ENCODE assay signal across 9 mouse cellular contexts in the genomic region with DNA sequence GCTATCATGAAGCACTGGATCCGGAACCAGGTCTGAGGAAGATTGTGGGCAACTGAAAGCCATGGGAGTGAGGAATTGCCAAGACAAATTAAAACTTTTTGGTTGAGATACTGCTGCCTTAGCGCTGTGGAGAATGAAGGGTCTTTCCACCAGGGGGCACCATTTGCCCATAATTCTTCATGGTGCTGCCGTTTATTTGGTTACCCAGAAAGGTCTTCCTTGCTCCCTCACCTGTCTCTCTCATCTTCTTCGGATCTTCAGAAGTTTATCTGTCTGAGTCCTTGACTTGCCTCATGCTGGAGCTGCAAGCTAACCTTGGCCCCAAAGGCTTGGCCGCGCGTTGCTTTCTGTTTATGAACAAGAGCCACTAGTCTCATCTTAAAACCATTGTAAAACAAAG. TPM values are rescaled to one million over a fixed set of nuclear protein-coding genes. Genes with fewer than 3 reads are reported as not detected.
DNase-seq lines count a peak whose midpoint lies in the region; ATAC-seq and TF ChIP-seq lines count a peak whose summit lies in the region.
"Had no signal": no experiment of that assay in that cellular context is flagged by ENCODE, and none has a peak within 500 bp of the region (broad histone marks: within the 10 kb centered on the region; RNA-seq: fewer than 3 reads in every experiment).

No protein-coding gene starts in this region.

- no peaks in the 10 kb centered on the region for H3K36me3 ChIP-seq in ES-E14 (ENCODE audit: control insufficient read depth, insufficient read depth, low read length, poor library complexity, severe bottlenecking)
- H3K36me3 ChIP-seq in neural tube, embryonic 11.5 days (ENCODE audit: control insufficient read depth, insufficient read depth, low read length), result no peaks in the 10 kb centered on the region

- peak; percentile 32; the same call in 1 of the 2 replicates for ATAC-seq in neural tube, embryonic 11.5 days (ENCODE audit: insufficient read depth, low FRiP score, low TSS enrichment)

- no peak overlapping the region for H3K4me2 ChIP-seq in neural tube, embryonic 11.5 days (ENCODE audit: low read depth)

- no peaks in the 10 kb centered on the region for H3K27me3 ChIP-seq in neural tube, embryonic 11.5 days (ENCODE audit: control insufficient read depth, insufficient read depth, low read length)

- in situ Hi-C loops in ES-E14 (cut with MboI; ENCODE audit: low sequenced_read_pairs in 2 of 2, unreplicated experiment in 2 of 2), result no loop called here

- no peaks in the 10 kb centered on the region for H3K4me1 ChIP-seq in ES-E14 (ENCODE audit: control insufficient read depth in 2 of 2, insufficient read depth in 2 of 2, low read length in 2 of 2, poor library complexity in 1 of 2)
- no peaks in the 10 kb centered on the region for H3K4me1 ChIP-seq in neural tube, embryonic 11.5 days (ENCODE audit: control insufficient read depth, insufficient read depth, low read length)

- H3K9ac ChIP-seq in ES-E14 (ENCODE audit: insufficient read depth, low read depth, low read length, poor library complexity, severe bottlenecking), result no peak overlapping the region
- no peak overlapping the region for H3K9ac ChIP-seq in neural tube, embryonic 11.5 days (ENCODE audit: low read length)

- no peak overlapping the region for H3K4me3 ChIP-seq in ES-E14 (ENCODE audit: insufficient read depth in 1 of 2, low read depth in 1 of 2, low read length in 2 of 2, poor library complexity in 1 of 2, severe bottlenecking in 1 of 2)
- no peak overlapping the region for H3K4me3 ChIP-seq in neural tube, embryonic 11.5 days (ENCODE audit: low read depth, low read length)

- H3K9me3 ChIP-seq in ES-E14 (ENCODE audit: control insufficient read depth, insufficient read depth, low read depth, low read length), result no peaks in the 10 kb centered on the region
- H3K9me3 ChIP-seq in neural tube, embryonic 11.5 days (ENCODE audit: control insufficient read depth, low read length), result no peaks in the 10 kb centered on the region

- no peak overlapping the region for H3K27ac ChIP-seq in ES-E14 (ENCODE audit: insufficient read depth, low read depth, low read length, poor library complexity, severe bottlenecking)
- H3K27ac ChIP-seq in neural tube, embryonic 11.5 days (ENCODE audit: low read depth, low read length), result no peak overlapping the region
- H3K27ac ChIP-seq: macrophage had no signal

- WGBS in neural tube, embryonic 11.5 days, result 37% methylated on average over 7 of the region's 7 CpGs

- peak; percentile 37 for DNase-seq in kidney, adult 9 months
- no peak for DNase-seq in kidney, adult 11 months
- peak; percentile 39 for DNase-seq in ES-E14 (ENCODE audit: low read depth, low spot score)
- DNase-seq in adrenal gland, postnatal 36 days, result peak; percentile 44 to 60
- peak; percentile 32 for DNase-seq in kidney, postnatal 10 days
- DNase-seq in neural tube, embryonic 11.5 days (ENCODE audit: low spot score), result peak; percentile 39
- DNase-seq in layer of hippocampus, postnatal 10 days (ENCODE audit: low spot score in 2 of 2), result no peak
- no peak for DNase-seq in MN1 (ENCODE audit: low spot score)

TF ChIP-seq in ES-E14, 5 proteins besides CTCF, POLR2A, EP300 and RAD21:
- TF ChIP-seq MAFK (IDR thresholded peaks at IDR 0.05; ENCODE audit: insufficient read depth, low read depth, low read length), result no peak
- no peak for TF ChIP-seq ZNF384 (IDR thresholded peaks at IDR 0.05; ENCODE audit: low read depth, low read length)
- peak; percentile 39; the same call in 1 of the 2 replicates for TF ChIP-seq ZC3H11A (IDR thresholded peaks at IDR 0.05; ENCODE audit: borderline replicate concordance, low read depth, low read length)
- no peak for TF ChIP-seq CHD2 (IDR thresholded peaks at IDR 0.05; ENCODE audit: low read depth, low read length)

RNA-seq across cellular contexts. Expression of a gene that starts 6.3 kb away (rescaled TPM):
- total RNA-seq in ES-E14 (2012; rRNA removed), result not detected in 2 replicates
- not detected for total RNA-seq in adrenal gland, postnatal 36 days (2021)
- not detected in 2 replicates for polyA plus RNA-seq in neural tube, embryonic 11.5 days (2014; fragmentation: Nextera tagmentation; extraction: Ambion mirVana)
- total RNA-seq in layer of hippocampus, postnatal 10 days (2021), result not detected
- polyA plus RNA-seq: macrophage had no signal

RNA-seq across cellular contexts. Expression of a gene that starts 6.6 kb away (rescaled TPM):
- total RNA-seq in ES-E14 (2012; rRNA removed), result not detected in 2 replicates
- total RNA-seq in adrenal gland, postnatal 36 days (2021), result not detected
- polyA plus RNA-seq in neural tube, embryonic 11.5 days (2014; fragmentation: Nextera tagmentation; extraction: Ambion mirVana), result not detected in 2 replicates
- not detected for total RNA-seq in layer of hippocampus, postnatal 10 days (2021)
- polyA plus RNA-seq: macrophage had no signal

RNA-seq across cellular contexts. Expression of a gene that starts 46.8 kb away (rescaled TPM):
- total RNA-seq in ES-E14 (2012; rRNA removed), result not detected in 2 replicates
- total RNA-seq in adrenal gland, postnatal 36 days (2021), result not detected
- polyA plus RNA-seq in neural tube, embryonic 11.5 days (2014; fragmentation: Nextera tagmentation; extraction: Ambion mirVana), result not detected in 2 replicates
- total RNA-seq in layer of hippocampus, postnatal 10 days (2021), result not detected
- polyA plus RNA-seq: macrophage had no signal

RNA-seq across cellular contexts. Expression of a gene that starts 58.1 kb away (rescaled TPM):
- not detected in 2 replicates for total RNA-seq in ES-E14 (2012; rRNA removed)
- not detected for total RNA-seq in adrenal gland, postnatal 36 days (2021)
- not detected in 2 replicates for polyA plus RNA-seq in neural tube, embryonic 11.5 days (2014; fragmentation: Nextera tagmentation; extraction: Ambion mirVana)
- total RNA-seq in layer of hippocampus, postnatal 10 days (2021), result not detected
- polyA plus RNA-seq: macrophage had no signal

Comparison
In these comparisons a context has a peak if more than half of its experiments do, and no peak if none do; other contexts are left out.
1. DNase-seq: peak in kidney, adult 9 months (single experiment), ES-E14 (single experiment), adrenal gland, postnatal 36 days (2 of 2), kidney, postnatal 10 days (single experiment) and neural tube, embryonic 11.5 days (single experiment); none in kidney, adult 11 months (single experiment), layer of hippocampus, postnatal 10 days (0 of 2) and MN1 (single experiment).